Mouse (Mus musculus): ENCODE data around the gene Lpp.

- TF ChIP-seq GATA1 (IDR thresholded peaks at IDR 0.05; ENCODE audit: borderline replicate concordance, low read length) (no peak), FLI1 (IDR thresholded peaks at IDR 0.05; ENCODE audit: low read length) (no peak)
Measured at GRCm38 (mm10) chr16:24535221-24535620, 141.9 kb downstream of the Lpp start.

All from megakaryocyte, embryonic 14.5 days (primary cell).